Mouse (Mus musculus) embryo, embryonic 10 days (tissue): Measurements from ENCODE around the gene Emilin3.

Source experiments
- DNase-seq: peaks from one replicate; pipeline ENCODE4 v3.0.0-alpha.2; 2015; ENCODE audit warnings: low spot score

The Emilin3 gene

DNA sequence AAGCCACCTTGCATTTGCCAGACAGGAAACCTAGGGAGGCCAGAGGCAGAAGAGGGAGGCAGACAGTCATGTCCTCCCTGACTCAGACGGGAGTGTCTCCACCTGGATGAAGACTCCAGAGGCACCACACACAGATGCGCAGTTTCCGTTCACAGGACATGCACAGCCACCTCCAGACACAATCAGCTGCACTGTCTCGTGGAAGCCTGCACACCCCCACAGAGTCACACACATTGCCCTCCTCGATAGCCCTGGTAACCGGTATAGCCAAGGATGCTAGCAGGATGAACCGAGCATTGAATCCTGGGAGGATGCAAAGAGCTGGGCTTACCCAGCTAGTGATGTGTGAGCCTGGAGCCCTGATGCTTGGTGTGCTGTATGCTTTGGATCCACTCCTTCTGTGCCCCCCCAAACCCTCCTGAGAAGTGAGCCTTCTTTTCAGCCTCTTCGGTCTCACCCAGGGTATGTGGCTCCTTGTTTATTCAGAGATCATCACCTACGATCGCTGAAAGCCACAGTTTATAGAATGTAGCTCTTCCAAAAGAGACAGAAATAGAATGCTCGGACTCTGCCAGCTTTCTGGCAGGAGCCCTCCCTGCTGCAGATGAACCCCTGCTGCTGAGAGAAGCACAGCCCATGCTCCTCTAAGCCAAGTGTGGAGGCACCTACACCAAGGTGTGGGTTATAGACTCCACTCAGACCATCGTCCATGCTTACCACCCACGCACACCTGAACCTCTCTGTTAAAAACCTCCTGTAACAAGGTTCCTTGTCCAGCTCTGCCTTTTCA, 3.9 kb upstream of the Emilin3 start:
- no peak for DNase-seq

DNA sequence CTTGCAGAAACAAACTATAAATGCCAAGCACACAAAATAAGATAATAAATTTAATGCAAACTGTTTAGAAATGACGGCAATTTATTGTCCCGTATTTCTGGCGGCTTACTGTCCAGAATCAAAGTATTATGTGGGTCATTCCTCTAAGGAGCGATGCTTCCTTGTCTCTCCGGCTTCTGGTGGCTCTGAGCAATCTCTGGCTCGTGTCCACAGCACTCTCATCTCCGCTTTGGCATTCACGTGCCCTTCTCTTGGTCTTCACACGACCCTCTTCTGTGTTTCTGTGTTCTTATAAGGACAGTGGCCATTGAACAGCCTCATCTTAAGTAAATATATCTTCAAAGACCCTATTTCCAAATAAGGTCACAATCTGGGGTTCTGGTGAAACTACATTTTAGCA, 2.5 kb upstream of the Emilin3 start:
- no peak for DNase-seq

DNA sequence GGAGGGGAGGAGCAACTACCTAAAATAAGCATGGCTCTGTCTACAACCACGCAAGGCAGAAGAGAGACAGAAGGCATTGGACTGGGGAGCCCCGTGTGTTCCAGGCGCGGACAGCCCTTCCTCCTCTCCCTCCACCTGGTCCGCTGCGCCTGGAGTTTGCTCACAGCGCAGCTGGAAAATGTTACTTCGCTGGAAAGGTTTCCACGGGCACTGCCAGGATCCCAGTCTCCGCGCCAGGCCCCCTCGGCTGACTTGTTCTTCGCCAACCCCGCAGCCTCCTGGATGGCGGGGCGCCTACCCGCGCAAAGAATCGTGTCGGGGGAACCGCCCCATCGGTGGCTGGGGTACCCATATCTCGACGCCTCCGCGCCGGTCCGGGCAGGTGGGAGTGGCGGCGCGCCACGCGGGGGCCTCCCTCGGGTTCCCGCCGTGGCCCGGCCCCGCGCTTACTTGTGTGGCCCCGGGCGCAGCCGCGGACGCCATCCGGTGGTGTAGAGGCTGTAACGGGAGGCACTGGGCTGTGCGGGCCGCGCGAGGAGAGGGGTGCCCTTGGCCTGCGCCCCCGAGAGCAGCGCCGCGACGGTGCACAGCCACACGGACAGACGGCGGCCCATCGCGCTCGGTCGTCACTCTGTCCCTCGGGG, 448 bp downstream of the Emilin3 start:
- peak; percentile 18 for DNase-seq

DNA sequence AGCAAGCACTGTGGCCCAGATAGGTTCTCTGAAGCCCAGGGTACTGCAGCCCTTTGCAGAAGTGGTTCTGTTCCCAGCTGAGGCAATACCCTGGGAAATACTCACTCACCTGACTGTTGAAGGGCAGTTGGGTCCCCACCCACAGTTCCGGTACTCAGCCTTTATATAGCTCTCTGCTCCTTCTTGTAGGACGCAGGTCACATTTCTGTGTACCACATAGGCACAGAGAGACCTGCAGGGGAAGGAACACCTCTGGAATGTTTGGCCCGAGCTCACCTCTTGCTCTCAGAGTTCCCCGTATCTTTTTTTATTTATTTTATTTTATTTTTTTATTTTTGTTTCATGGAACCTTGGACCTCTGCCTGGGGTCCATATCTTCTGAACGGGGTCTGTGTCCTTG, 1.5 kb downstream of the Emilin3 start:
- no peak for DNase-seq

GRCm38 (mm10) chr2:160908607-160909006, 3.5 kb downstream of the Emilin3 start:
- DNase-seq, result no peak

- no peak for DNase-seq
Observed at GRCm38 (mm10) chr2:160906101-160906500, 6.0 kb downstream of the Emilin3 start.

DNA sequence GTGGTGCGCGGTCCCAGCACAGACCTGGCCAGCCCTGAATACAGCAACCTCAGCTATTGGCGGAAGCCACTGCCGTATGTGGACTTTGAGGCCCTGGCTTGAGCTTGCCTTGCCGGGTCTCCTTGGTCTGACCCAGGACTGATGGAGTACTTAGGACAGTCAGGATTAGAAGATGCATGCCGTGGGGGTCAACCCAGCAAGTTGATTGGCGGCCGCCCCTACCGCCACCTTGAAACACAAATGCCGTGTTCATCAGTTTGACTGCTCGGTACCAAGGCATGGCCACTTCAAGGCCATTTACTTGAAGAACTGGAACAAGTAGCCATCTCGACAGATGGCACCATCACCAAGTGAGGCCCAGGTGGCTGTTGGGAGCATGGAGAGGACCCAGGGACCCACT, 6.8 kb downstream of the Emilin3 start:
- no peak for DNase-seq

DNA sequence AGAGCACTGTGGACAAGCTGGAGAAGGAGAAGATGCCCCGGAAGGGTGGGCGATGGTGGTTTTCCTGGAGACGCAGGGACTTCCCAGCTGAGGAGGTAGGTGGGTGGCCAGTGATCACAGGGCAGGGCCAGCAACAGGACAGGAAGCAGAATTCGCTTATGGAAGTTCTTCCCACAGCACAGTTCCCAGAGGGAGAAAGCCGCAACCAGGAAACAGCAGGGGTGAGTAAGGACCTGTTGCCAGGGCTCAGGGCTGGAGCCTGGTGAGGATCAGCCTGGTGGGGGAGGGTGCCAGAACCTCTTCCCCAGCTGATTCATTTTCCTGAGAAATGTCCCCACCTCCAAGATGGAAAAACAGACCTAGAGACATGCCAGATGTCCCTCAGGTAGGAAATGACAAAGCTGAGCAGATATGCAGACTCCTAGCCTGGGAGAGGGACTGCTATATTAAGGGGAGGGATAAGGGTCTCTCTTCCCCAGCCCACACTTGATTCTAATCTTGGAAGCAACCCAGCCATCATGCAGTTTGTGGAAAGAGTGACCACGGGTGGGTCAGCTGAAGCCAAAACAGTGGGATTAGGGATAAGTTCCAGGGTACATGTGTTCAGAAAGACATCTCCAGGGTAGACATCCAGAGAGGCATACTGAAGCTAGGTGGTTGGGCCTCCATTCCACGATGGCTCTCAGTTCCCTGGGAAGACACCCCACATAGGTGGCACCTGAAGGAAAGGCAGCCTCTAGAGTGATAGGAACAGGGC, 10.3 kb downstream of the Emilin3 start:
- DNase-seq, result no peak

- no peak for DNase-seq
Observed at GRCm38 (mm10) chr2:160891697-160892096, 20.4 kb downstream of the Emilin3 start.

- no peak for DNase-seq
Observed at GRCm38 (mm10) chr2:160891045-160891444, 21.1 kb downstream of the Emilin3 start.

DNA sequence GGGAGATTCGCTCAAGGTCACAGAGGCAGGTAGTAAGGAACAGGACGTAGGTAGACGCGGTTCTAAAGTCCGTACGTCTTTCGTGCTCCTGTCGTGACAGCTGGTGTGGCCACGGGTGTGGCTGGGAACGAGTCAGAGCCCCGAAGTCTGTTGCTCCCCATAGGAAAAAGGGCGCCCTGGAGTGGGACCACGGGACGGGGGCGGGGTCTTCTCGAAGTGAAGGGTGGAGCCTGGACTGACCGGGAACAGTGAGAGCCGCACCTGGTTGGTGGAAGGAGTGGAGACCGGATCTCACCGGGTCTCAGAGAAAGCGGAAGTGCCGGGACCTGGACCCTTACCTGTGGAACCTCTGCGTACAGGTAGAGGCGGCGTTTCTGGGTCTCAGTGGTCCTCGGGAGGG, 24.3 kb downstream of the Emilin3 start:
- DNase-seq, result peak; percentile 27

- DNase-seq, result peak; percentile 93
Observed at GRCm38 (mm10) chr2:160887284-160887683, 24.8 kb downstream of the Emilin3 start.

DNA sequence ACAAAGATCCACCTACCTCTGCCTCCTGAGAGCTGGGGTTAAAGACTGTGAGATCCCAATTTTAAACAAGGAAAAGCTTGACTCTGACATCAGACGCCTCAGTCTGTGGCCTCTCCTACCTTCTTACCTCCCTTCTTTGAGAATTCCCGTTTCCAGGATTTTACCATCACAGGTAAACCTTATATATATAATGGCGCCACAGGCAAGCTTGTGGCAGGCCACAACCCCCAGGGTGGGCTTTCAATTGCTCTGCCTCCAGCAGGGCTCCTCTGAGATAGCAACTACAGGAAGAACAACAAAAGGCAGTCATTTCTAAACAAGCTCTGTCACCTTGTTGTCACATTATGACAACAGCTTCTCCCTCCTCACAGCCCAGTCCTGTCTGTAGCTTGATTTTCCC, 25.9 kb downstream of the Emilin3 start:
- no peak for DNase-seq

- peak; percentile 75 for DNase-seq
Observed at GRCm38 (mm10) chr2:160884830-160885229, 27.3 kb downstream of the Emilin3 start.

- DNase-seq, result no peak
Observed at GRCm38 (mm10) chr2:160883912-160884311, 28.2 kb downstream of the Emilin3 start.

DNA sequence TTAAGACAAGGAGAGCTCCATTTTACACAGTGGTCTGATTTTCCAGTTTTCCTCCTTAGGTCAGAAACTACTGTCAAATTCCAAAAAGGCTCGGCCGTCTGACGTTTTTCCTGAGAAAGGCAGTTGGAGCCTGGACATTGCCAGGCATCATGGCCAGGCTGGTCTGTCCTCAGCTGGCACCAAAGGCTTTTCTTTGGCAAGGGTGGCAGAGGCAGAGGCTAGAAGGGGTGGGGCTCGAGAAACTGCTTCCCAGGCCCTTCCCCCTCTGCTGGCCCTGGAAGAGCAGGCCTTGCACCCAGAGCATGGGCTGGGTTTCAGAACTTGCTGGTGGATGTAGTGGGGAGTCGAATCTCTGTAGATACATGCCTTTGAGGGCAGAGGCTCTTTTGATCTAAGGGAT, 29.7 kb downstream of the Emilin3 start:
- no peak for DNase-seq

DNA sequence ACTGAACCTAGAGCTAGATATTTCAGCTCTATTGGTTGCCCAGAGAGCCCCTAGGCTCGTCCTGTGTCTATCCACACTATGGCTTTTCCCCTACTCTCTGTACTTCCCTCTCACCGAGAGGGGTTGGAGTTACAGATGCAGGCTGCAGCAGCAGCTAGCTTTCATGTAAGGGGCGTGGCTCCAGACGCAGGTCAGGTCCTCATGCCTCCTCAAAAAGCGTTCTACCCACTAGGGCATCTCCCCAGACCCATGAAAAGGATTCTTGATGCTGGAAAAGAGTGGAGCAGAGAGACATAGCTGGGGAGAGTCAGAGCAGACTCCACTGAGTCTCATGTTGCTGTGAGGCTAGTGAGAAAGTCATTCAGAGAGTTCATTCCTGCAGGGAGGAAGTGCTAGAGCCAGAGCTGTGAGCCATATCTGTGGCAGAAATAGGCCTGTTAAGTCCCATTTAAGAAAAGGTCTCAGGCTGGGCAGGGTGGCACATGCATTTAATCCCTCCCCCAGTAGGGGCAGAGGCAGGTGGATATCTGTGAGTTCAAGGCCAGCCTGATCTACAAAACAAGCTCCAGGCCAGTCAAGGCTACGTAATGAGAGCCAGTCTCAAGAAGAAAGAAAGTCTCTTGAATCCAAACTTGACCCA, 30.5 kb downstream of the Emilin3 start:
- DNase-seq, result no peak

DNA sequence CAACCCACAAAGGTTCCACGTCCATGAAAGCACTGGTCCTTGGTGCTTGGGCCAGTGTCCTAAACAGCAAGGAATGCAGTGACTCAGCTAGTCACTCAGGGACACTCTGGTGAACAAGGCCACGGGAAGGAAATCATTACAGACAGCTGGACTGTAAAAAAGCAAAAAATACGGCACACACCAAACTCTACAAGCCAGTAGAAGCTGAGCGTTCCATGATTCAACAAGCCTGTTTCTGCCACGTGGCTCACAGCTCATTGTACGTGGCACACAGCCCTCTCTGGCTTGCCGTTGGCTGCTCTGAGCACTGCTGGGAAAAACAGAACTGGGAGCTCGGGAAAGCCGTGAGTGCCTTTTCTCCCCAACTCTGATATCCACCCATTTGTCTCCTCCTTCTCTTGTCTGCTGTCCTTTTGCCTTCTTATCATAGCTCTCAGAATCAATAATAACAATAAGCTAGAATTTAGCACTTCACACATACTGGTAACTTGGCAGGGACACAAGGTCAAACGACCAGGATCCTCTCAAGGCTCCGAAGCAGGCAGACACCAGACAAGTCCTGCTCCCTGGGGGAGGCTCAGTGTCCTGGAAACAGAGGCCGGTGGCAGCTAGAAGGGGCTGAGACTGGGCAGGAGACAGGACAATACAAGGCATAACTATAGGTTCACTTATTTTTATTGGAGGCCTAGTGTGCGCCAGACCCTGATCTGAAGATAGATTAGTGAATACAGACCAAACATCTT, 31.5 kb downstream of the Emilin3 start, which contains the start of gene Lpin3:
Lpin3 (plus strand) TSS at position 218 of the 743 bp plus-strand sequence.
- DNase-seq, result no peak

- DNase-seq, result no peak
Observed at GRCm38 (mm10) chr2:160876115-160876514, 36.0 kb downstream of the Emilin3 start.

DNA sequence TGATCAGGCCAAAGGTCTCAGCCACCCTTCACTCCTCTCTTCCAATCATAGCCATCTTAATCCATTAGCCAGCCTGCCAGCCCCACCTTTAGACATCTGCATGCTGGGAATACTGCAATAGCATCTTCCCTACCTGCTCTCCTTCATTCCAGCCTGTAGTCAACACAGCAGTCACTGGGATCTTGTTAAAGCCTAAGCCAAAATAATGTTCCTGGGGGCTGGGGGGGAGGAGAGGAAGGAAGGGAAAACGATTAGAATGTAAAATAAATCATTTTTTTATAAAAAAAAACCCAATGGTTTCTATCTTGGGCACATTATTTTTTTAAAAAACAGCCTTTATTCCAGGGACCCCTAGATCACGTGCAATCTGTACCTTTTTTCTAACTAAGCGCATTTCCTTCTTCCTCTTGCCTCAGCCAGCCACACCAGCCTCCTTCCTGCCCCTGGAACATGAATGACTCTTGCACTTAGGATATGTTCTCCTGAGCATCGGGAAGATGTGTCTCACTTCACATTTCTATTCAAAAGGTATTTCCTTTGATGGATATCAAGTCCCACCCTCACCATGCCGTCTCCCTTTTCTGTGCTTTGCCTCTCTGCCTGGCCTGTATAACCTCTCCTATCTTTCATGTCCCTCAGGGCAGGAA, 37.8 kb downstream of the Emilin3 start:
- DNase-seq, result no peak

DNA sequence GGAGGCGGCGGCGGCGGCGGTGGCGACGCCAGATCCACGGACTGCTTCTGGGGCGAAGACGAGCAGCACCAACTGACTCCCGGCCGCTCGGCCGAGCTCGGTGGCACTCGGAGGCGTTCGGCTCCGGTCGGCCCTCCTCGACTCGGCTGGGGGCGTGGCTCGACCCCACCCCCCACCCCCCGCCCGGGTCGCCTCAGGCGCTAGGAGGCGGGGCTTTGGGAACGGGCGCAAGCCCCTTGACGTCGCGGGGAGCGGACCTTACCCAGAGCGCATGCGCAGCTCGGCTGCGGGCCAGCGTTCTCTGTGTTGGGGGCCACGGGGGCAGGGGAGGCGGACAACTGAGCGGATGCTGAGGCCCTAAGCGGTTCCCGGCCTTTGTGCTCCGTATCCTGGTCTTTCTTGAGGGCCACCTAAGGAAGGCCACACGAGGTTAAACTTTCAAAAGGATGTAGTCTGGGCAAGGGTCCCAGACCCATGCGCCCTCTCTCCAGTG, 39.2 kb downstream of the Emilin3 start, which contains the start of gene Zhx3:
Zhx3 (minus strand) TSS at position 109 of the 493 bp plus-strand sequence.
- DNase-seq, result peak; percentile 95
